Mouse (Mus musculus) hindbrain, postnatal 0 days (tissue): Measurements from ENCODE around the gene Igf1r. TPM values are rescaled to one million over a fixed set of nuclear protein-coding genes. Genes with fewer than 3 reads are reported as not detected.

Experiments
- ATAC-seq: fragments of 200-750 bp; cut with Nextera tagmentation; 2 replicates; pipeline ENCODE4 v1.8.0; 2017; ENCODE audit warnings: mild to moderate bottlenecking, moderate TSS enrichment, moderate library complexity
- DNase-seq: peaks from one replicate; pipeline ENCODE4 v3.0.0-alpha.2; 2015; ENCODE audit warnings: low spot score
- H3K27ac ChIP-seq: fragments of 300-500 bp; sonication (generic); 2 replicates; pipeline ENCODE4 v1.5.1; 2014; ENCODE audit warnings: mild to moderate bottlenecking
- H3K27me3 ChIP-seq: fragments of 300-500 bp; sonication (generic); 2 replicates; pipeline ENCODE4 v1.6.1; 2014; ENCODE audit warnings: low read length, mixed read lengths; ENCODE audit not compliant: insufficient read depth
- H3K36me3 ChIP-seq: fragments of 300-500 bp; sonication (generic); 2 replicates; pipeline ENCODE4 v1.6.1; 2014; ENCODE audit warnings: low read length, mixed read lengths; ENCODE audit not compliant: insufficient read depth
- H3K4me1 ChIP-seq: fragments of 300-500 bp; sonication (generic); 2 replicates; pipeline ENCODE4 v1.6.1; 2014; ENCODE audit warnings: antibody characterized with exemption, low read length, mixed read lengths; ENCODE audit not compliant: insufficient read depth
- H3K4me2 ChIP-seq: fragments of 300-500 bp; sonication (generic); 2 replicates; pipeline ENCODE4 v1.6.1; 2014; ENCODE audit warnings: low read depth, mild to moderate bottlenecking, low read length, moderate library complexity, mixed read lengths
- H3K4me3 ChIP-seq: fragments of 300-500 bp; sonication (generic); 2 replicates; pipeline ENCODE4 v1.5.1; 2014; ENCODE audit warnings: low read length
- H3K9ac ChIP-seq: fragments of 300-500 bp; sonication (generic); replicated peaks from 2 replicates; pipeline ENCODE4 v1.6.1; 2014; ENCODE audit warnings: mild to moderate bottlenecking, low read length, moderate library complexity, mixed read lengths
- H3K9me3 ChIP-seq: fragments of 300-500 bp; sonication (generic); 2 replicates; pipeline ENCODE4 v1.6.1; 2016; ENCODE audit warnings: low read length, mixed read lengths
- CTCF ChIP-seq: IDR thresholded peaks from 2 replicates; pipeline ENCODE4 v1.5.1; 2016; ENCODE audit warnings: antibody characterized with exemption, control low read depth, low read depth
- WGBS: fragments of 180-500 bp; shearing (Covaris S2); extraction: QIAGEN DNeasy Blood & Tissue Kit; methylation state at CpG from one replicate; pipeline ENCODE4 v1.1.7; 2014; 5-methylcytosine and 5-hydroxymethylcytosine counted together
- polyA plus RNA-seq: library from polyadenylated mRNA; unstranded; fragments of >200 nt; fragmentation: Nextera tagmentation; extraction: Ambion mirVana; gene quantifications from 2 replicates; pipeline ENCODE4 v1.2.1, GENCODE M21; 2015
- total RNA-seq: library from RNA; depleted of rRNA; stranded (reverse); fragments of >200 nt; gene quantifications from 2 replicates; pipeline ENCODE4 v1.2.3, GENCODE M21; 2014

Igf1r gene
- total and polyA plus RNA-seq, 2 experiments from 2014 or later = 12.1 to 36.2 TPM

DNA sequence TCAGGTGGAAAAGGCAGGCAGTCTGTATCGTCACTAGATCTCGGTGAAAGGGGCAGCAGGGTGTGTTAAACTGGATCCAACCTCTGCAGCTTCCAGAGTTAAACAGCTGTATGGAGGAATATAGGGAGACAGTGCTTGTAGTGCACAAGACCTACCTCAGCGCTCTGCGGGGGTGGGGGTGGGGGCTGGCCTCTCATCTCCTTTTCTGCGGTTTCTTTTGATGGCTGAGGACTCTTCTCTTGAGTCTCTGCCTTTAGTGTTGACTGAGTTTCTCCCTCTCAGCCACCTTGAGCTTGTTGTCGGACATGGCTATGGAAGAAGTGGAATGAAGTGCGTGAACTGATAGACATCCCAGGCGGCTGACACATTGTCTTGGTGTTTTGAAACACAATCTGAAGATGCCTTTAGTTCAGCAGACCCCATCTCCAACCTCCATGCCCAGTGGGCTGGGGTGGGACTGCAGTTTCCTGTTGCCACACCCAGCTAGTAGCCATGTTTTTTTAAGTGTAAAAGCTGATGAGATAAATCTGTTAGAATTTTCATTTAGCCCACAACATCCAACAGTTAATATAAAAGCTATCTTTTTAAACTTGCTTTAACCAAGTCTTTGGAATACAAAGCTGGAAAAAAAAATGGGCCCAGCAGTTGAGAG, 253.3 kb downstream of the Igf1r start:
- TF ChIP-seq CTCF = no peak
- WGBS = 93% methylated on average over 8 of the region's 8 CpGs

GRCm38 (mm10) chr7:68209039-68209438, 256.4 kb downstream of the Igf1r start:
- no peak for TF ChIP-seq CTCF
- 96% methylated on average over 6 of the region's 6 CpGs for WGBS
- Histone ChIP-seq H3K9ac (no peak overlapping the region), H3K4me1 (no peaks in the 10 kb centered on the region), H3K4me3 (no peak overlapping the region), H3K4me2 (no peak overlapping the region), H3K27ac (no peak overlapping the region), H3K9me3 (no peaks in the 10 kb centered on the region), H3K36me3 (peaks cover 35% of the 10 kb centered on the region), H3K27me3 (no peaks in the 10 kb centered on the region)
- DNase-seq (no peak), ATAC-seq (no peak)

More for the DNA sequence above, 253.3 kb downstream of the Igf1r start:
- H3K9me3 ChIP-seq = no peaks in the 10 kb centered on the region
- H3K4me2 ChIP-seq = no peak overlapping the region
- H3K4me1 ChIP-seq = no peaks in the 10 kb centered on the region
- no peak overlapping the region for H3K9ac ChIP-seq
- ATAC-seq = no peak
- no peak overlapping the region for H3K4me3 ChIP-seq
- no peaks in the 10 kb centered on the region for H3K27me3 ChIP-seq
- no peak for DNase-seq
- peaks cover 41% of the 10 kb centered on the region for H3K36me3 ChIP-seq
- H3K27ac ChIP-seq = no peak overlapping the region

DNA sequence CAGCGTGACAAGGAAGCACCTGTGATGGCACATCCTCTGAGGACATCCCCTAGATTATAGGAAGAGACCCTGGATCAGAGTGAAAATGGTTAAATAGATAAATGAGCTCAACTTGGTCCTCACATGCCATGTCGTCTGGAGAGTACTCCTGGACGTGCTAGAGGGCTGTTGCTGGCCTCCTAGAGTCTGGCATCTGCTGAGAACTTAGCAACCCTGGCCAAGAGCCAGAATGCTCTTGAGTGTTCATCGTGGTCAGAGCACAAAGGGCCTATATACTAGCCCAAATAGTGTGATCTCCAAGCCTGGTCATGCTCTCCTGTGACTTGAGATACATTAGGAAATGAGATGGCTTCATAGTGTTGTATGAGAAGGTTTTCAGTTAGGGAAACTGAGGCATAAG, 257.8 kb downstream of the Igf1r start:
- WGBS = 46% methylated on average over 4 of the region's 4 CpGs
- Histone ChIP-seq H3K4me2 (no peak overlapping the region), H3K27me3 (no peaks in the 10 kb centered on the region), H3K9me3 (no peaks in the 10 kb centered on the region), H3K4me3 (no peak overlapping the region), H3K9ac (no peak overlapping the region), H3K27ac (no peak overlapping the region), H3K36me3 (peaks cover 31% of the 10 kb centered on the region), H3K4me1 (no peaks in the 10 kb centered on the region)
- DNase-seq = peak; percentile 33
- no peak for TF ChIP-seq CTCF
- no peak for ATAC-seq

DNA sequence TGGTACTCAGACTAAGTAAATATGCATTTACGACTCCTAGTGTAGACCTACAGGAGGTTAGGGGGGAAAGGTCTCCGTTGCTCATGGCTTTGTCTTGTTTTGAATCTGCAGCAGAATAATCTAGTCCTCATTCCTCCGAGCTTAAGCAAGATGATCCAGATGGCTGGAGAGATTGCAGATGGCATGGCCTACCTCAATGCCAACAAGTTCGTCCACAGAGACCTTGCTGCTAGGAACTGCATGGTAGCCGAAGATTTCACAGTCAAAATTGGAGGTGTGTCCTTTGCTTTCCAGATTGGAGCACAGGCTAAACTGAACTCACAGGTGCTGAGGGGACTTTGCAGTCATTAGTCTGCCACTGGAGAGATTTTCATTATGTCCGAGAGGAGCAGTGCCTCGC, 259.3 kb downstream of the Igf1r start:
- H3K36me3 ChIP-seq = peaks cover 40% of the 10 kb centered on the region
- H3K27ac ChIP-seq = no peak overlapping the region
- TF ChIP-seq CTCF = no peak
- ATAC-seq = no peak
- no peak overlapping the region for H3K4me3 ChIP-seq
- H3K27me3 ChIP-seq = no peaks in the 10 kb centered on the region
- DNase-seq = peak; percentile 46
- 74% methylated on average over 7 of the region's 7 CpGs for WGBS
- H3K4me1 ChIP-seq = no peaks in the 10 kb centered on the region
- no peak overlapping the region for H3K9ac ChIP-seq
- no peak overlapping the region for H3K4me2 ChIP-seq
- no peaks in the 10 kb centered on the region for H3K9me3 ChIP-seq

DNA sequence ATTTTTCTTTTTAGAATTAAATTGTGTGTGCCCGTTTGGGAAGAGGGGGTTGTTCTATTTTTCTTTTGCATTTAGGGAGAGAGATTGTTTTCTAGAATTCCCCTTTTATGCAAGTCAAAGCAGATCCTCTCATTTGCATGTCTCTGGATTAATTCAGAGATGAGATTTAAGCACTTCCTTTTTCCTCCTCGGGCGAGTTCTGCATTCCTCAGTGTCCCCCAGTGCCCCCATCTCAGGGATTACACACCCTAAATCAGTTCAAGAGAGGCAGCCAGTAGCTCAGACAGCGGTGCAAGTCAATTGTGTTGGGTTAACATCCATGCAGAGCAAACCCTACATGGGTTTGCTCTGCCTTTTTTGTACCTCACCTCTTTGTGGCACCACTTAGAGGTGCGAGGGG, 261.2 kb downstream of the Igf1r start:
- ATAC-seq = no peak
- no peak for TF ChIP-seq CTCF
- Histone ChIP-seq H3K27me3 (no peaks in the 10 kb centered on the region), H3K4me3 (no peak overlapping the region), H3K4me1 (no peaks in the 10 kb centered on the region), H3K9ac (no peak overlapping the region), H3K36me3 (peaks cover 39% of the 10 kb centered on the region), H3K27ac (no peak overlapping the region), H3K4me2 (no peak overlapping the region), H3K9me3 (no peaks in the 10 kb centered on the region)
- 71% methylated on average over 5 of the region's 5 CpGs for WGBS
- no peak for DNase-seq

- WGBS = 72% methylated on average over 18 of the region's 18 CpGs
- H3K27me3 ChIP-seq = no peaks in the 10 kb centered on the region
- TF ChIP-seq CTCF = no peak
- H3K9me3 ChIP-seq = no peaks in the 10 kb centered on the region
- no peak overlapping the region for H3K4me2 ChIP-seq
- DNase-seq (peak; percentile 42), ATAC-seq (no peak)
- no peak overlapping the region for H3K9ac ChIP-seq
- H3K27ac ChIP-seq = no peak overlapping the region
- no peak overlapping the region for H3K4me3 ChIP-seq
- H3K36me3 ChIP-seq = peaks cover 42% of the 10 kb centered on the region
- no peaks in the 10 kb centered on the region for H3K4me1 ChIP-seq
Measured at GRCm38 (mm10) chr7:68215522-68216070, 263.0 kb downstream of the Igf1r start.

- Histone ChIP-seq H3K36me3 (peaks cover 34% of the 10 kb centered on the region), H3K4me1 (no peaks in the 10 kb centered on the region; the same call in 1 of the 2 replicates), H3K27ac (no peak overlapping the region), H3K9ac (no peak overlapping the region), H3K4me2 (no peak overlapping the region), H3K27me3 (no peaks in the 10 kb centered on the region), H3K9me3 (no peaks in the 10 kb centered on the region), H3K4me3 (no peak overlapping the region)
- no peak for DNase-seq
- WGBS = 79% methylated on average over 11 of the region's 11 CpGs
- no peak for TF ChIP-seq CTCF
- no peak for ATAC-seq
Measured at GRCm38 (mm10) chr7:68218879-68219278, 266.3 kb downstream of the Igf1r start.
